Mouse (Mus musculus) frontal cortex, postnatal 14 days (tissue): ENCODE measurements around the gene Arhgap35.
A peak's percentile ranks its signal among the peaks of the same experiment; 100 is the strongest.

Experiments used
- DNase-seq, 2 experiments: peaks; one replicate each; pipeline ENCODE4 v3.0.0; 2022; ENCODE audit warnings: low spot score in 2 of 2

Gene Arhgap35

GRCm38 (mm10) chr7:16525448-16525847 lies 89.3 kb downstream of the Arhgap35 start:
- DNase-seq = no peak

DNA sequence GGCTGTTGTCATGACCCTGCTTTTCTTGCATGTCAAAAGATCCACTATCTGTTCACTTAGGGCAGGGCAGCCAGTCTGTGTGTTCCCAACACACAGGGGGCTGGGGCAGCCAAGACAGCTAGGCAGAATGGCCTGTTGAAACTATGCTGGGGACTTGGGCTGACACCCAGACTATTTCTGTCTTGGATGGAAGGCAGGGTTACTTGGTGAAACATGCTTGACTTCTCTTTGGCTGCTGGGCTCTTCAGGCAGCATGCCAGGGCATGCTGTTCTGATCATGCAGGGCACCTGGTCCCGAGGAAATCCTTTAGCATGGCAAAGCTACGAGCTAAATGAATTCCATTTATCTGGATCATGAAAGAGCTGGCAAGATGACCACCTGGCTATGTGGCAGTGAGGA lies 90.5 kb downstream of the Arhgap35 start:
- DNase-seq = no peak

- DNase-seq = no peak
These were observed 95.5 kb downstream of the Arhgap35 start for GRCm38 (mm10) chr7:16519310-16519709.

GRCm38 (mm10) chr7:16517198-16517597 lies 97.6 kb downstream of the Arhgap35 start:
- DNase-seq = no peak

GRCm38 (mm10) chr7:16507284-16507683 lies 107.5 kb downstream of the Arhgap35 start:
- no peak for DNase-seq

GRCm38 (mm10) chr7:16505226-16505593 lies 109.6 kb downstream of the Arhgap35 start:
- no peak for DNase-seq

- DNase-seq = no peak
These were observed 110.1 kb downstream of the Arhgap35 start for GRCm38 (mm10) chr7:16504573-16505225.

- no peak for DNase-seq
These were observed 113.2 kb downstream of the Arhgap35 start for GRCm38 (mm10) chr7:16501571-16501970.

- DNase-seq = peak; percentile 13 to 53
These were observed 115.1 kb downstream of the Arhgap35 start for GRCm38 (mm10) chr7:16499671-16500104.

DNA sequence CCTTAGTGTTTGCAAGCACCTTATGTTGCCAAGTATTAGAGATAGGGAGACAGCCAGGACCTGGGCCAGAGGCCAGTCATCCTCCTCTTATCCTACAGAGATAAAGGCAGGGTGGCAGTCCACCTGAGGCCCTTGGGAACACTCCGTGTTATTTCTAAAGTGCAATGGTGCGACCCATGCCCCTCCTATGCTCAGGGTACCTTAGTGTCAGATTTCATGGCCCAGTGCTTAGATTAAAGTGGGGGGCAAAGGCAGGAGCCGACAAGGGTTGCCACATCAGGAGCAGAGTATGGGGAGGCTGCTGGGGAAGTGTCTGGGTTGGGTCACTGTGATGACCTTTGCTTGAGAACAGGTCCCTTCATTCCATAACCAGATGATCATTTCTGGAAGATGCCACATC lies 118.5 kb downstream of the Arhgap35 start:
- DNase-seq = no peak

DNA sequence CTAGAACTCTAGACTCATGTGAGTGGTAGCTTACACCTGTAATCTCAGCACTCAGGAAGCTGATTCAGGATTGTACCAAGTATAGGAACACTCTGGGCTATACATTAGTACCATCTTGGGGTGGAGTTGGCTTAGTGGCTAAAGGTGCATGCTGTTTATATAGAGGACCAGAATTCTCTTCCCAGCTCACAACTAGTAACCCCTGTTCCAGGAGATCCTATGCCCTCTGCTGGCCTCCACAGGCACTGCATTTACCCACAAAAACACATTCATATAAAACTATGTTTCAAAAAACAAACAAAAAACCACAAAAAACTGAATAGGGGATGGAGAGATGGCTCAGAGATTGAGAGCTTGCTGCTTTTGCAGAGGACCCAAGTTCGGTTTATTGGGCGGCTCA lies 121.4 kb downstream of the Arhgap35 start:
- peak in 1 of 2 experiments; percentile 46 for DNase-seq

GRCm38 (mm10) chr7:16492211-16492610 lies 122.6 kb downstream of the Arhgap35 start:
- no peak for DNase-seq

DNA sequence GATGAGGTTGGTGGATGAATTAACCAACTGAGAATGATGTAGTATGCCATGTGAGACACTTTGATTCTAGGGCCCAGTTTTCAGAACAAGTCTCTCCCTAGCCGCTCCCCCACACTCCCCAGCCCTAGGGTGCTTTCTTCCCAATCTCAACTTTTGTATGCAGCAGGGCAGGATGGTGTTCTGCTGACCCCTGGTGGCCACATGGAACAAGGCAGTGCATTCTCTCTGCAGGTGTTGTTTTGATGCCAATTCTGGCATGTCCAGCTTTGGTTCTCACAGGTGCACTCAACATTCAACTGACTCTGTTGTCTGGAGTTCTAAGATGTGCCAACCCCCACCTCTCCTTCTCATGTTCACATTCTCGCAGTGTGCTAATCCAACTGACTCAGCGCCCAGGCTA lies 123.0 kb downstream of the Arhgap35 start:
- DNase-seq = peak in 1 of 2 experiments; percentile 56

GRCm38 (mm10) chr7:16489948-16490347 lies 124.8 kb downstream of the Arhgap35 start:
- DNase-seq = no peak

- DNase-seq = no peak
These were observed 126.0 kb downstream of the Arhgap35 start for GRCm38 (mm10) chr7:16488816-16489215.

DNA sequence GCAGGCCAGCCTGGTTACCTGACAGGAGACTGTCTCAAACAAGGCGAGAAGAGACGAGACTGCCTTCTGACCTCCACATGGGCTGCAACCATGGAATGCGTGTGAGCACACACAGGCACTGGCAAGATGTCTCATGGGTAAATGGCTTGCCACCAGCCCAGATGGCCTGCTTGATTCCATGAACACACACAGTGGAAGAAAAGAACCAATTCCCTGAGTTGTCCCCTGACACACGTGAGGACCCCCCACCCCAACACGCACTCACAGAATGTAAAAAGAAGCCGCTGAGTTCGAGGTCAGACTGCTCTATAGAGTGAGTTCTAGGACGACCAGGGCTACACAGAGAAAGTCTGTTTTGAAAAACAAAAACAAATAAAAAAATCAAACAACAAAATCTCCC lies 137.2 kb downstream of the Arhgap35 start, which contains the start of gene Npas1:
Gene Npas1 (minus strand): TSS at position 101 of the 400 bp plus-strand sequence.
- no peak for DNase-seq

- no peak for DNase-seq
These were observed 138.2 kb downstream of the Arhgap35 start for GRCm38 (mm10) chr7:16476600-16476989.

DNA sequence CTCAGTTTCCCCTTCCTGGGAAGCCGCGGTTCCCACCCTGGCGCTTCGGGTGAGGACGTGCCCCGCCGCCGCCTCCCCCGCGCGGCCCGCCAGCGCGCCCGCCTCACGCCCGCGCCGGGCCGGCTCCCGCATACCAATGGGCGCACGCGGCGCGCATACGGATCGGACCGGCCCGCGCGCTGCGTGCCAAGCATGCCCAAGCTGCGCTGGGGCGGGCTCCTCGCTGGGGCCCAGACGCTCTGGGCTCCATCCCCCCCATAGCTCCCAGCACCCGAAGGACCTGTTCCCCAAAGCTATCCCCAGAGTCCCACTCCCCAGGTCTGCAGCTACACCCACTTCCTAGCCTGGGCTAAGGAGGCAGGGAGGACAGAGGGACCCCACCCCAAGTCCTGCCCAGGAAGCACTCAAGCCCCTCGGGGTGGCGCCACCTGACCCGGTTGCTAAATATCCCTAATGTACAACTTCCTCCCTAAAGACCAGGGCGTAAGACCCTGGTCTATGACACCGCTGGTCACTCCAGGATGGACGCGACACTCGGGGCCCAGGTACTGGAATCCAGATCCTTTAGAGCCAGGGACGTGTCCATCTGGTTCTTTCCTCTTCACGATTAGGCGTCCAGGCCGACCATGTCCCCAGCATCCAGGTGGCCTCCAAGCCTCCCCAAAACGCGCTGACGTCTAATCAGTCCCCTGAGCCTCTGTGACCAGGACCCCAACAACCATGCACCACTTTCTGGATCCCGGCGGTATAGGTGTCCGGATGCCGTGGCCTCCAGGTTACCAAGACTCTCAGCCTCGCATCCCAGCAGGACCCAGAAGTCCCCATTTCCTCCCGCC lies 138.8 kb downstream of the Arhgap35 start:
- DNase-seq = no peak

- DNase-seq = no peak
These were observed 139.5 kb downstream of the Arhgap35 start for GRCm38 (mm10) chr7:16475321-16475720.

- DNase-seq = no peak
These were observed 140.3 kb downstream of the Arhgap35 start for GRCm38 (mm10) chr7:16474445-16474844.

DNA sequence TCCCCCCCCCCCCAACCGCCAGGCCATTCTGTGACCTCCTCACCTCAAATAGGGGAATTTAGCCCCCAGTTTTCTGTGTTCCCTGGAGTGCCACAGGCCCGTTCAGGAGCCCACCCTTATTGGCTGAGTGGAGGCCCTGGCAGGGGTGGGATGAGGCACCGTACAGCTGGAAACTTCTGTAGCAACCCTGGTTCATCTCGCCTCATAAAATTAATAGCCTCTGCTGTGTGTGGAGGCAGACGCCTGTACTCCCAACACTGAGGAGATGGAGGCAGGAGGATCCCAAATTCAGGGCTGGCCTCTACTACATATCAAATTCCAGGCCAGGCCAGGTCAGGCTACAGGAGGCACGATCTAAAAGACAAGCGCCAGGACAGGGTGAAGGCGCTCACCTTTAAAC lies 140.9 kb downstream of the Arhgap35 start:
- no peak for DNase-seq

- DNase-seq = no peak
These were observed 142.6 kb downstream of the Arhgap35 start for GRCm38 (mm10) chr7:16472116-16472709.

DNA sequence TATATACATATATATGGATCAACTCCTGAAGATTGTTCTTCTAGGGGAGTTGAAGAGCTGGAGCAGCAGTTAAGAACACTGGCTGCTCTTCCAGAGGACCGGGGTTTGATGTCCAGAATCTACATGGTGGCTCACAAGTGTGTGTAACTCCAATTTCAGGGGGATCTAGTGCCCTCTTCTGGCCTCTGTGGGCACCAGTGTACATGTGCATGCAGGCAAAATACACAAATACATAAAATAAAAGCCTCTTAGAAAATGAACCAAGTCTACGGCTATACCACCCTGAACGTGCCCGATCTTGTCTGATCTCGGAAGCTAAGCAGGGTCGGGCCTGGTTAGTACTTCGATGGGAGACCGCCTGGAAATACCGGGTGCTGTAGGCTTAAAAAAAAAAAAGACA lies 143.2 kb downstream of the Arhgap35 start:
- no peak for DNase-seq
